Mouse (Mus musculus): ENCODE measurements around the gene Sh3d21.

GRCm38 (mm10) chr4:126134639-126135038 is 28.7 kb downstream of the Sh3d21 start:
- no peak for TF ChIP-seq CTCF (IDR thresholded peaks at IDR 0.05)
- TF ChIP-seq POLR2A (IDR thresholded peaks at IDR 0.05; ENCODE audit: insufficient read depth, low read depth, low read length), result no peak
- TF ChIP-seq EP300 (IDR thresholded peaks at IDR 0.05; ENCODE audit: insufficient read depth, low read depth, low read length), result no peak

All from heart, adult 2 months (tissue).